Mouse (Mus musculus) hindbrain, embryonic 11.5 days (tissue): ENCODE results near the gene Cyth3. TPM values are rescaled to one million over a fixed set of nuclear protein-coding genes. Genes with fewer than 3 reads are reported as not detected.

Source experiments
- ATAC-seq: fragments of 200-750 bp; cut with Nextera tagmentation; 2 replicates; pipeline ENCODE4 v1.8.0; 2017; ENCODE audit warnings: mild to moderate bottlenecking, moderate TSS enrichment, moderate library complexity; ENCODE audit not compliant: low FRiP score
- DNase-seq: peaks from one replicate; pipeline ENCODE4 v3.0.0-alpha.2; 2015; ENCODE audit warnings: low spot score
- H3K27ac ChIP-seq: fragments of 300-500 bp; sonication (generic); 2 replicates; pipeline ENCODE4 v1.5.1; 2014; ENCODE audit warnings: mild to moderate bottlenecking, low read depth, low read length
- H3K27me3 ChIP-seq: fragments of 300-500 bp; sonication (generic); 2 replicates; pipeline ENCODE4 v1.6.1; 2014; ENCODE audit warnings: mild to moderate bottlenecking, low read length, moderate library complexity, mixed read lengths; ENCODE audit not compliant: control insufficient read depth, insufficient read depth
- H3K36me3 ChIP-seq: fragments of 300-500 bp; sonication (generic); 2 replicates; pipeline ENCODE4 v1.6.1; 2014; ENCODE audit warnings: mild to moderate bottlenecking, low read length, moderate library complexity, mixed read lengths; ENCODE audit not compliant: control insufficient read depth, insufficient read depth
- H3K4me1 ChIP-seq: fragments of 300-500 bp; sonication (generic); replicated peaks from 2 replicates; pipeline ENCODE4 v1.6.1; 2014; ENCODE audit warnings: low read length, mixed read lengths; ENCODE audit not compliant: control insufficient read depth, insufficient read depth
- H3K4me2 ChIP-seq: fragments of 300-500 bp; sonication (generic); replicated peaks from 2 replicates; pipeline ENCODE4 v1.6.1; 2014; ENCODE audit warnings: mild to moderate bottlenecking, low read depth, low read length
- H3K4me3 ChIP-seq: fragments of 300-500 bp; sonication (generic); 2 replicates; pipeline ENCODE4 v1.5.1; 2014; ENCODE audit warnings: low read depth, low read length
- H3K9ac ChIP-seq: fragments of 300-500 bp; sonication (generic); 2 replicates; pipeline ENCODE4 v1.6.1; 2014; ENCODE audit warnings: low read depth, low read length
- H3K9me3 ChIP-seq: fragments of 300-500 bp; sonication (generic); 2 replicates; pipeline ENCODE4 v1.6.1; 2016; ENCODE audit warnings: low read length; ENCODE audit not compliant: control insufficient read depth
- WGBS: fragments of 180-500 bp; shearing (Covaris S2); extraction: QIAGEN DNeasy Blood & Tissue Kit; methylation state at CpG from one replicate; pipeline ENCODE4 v1.1.7; 2014; 5-methylcytosine and 5-hydroxymethylcytosine counted together
- polyA plus RNA-seq: library from polyadenylated mRNA; unstranded; fragments of >200 nt; fragmentation: Nextera tagmentation; extraction: Ambion mirVana; gene quantifications from 2 replicates; pipeline ENCODE4 v1.2.1, GENCODE M21; 2014

The Cyth3 gene
- polyA plus RNA-seq, 1 experiment from 2014 or later: 30.3 TPM

GRCm38 (mm10) chr5:143620941-143621340 is 1.3 kb upstream of the Cyth3 start:
- DNase-seq (peak; percentile 47), ATAC-seq (no peak; the same call in 1 of the 2 replicates)
- 62% methylated on average over 13 of the region's 13 CpGs for WGBS
- no peak overlapping the region for H3K27ac ChIP-seq
- H3K27me3 ChIP-seq: no peaks in the 10 kb centered on the region
- H3K4me2 ChIP-seq: no peak overlapping the region
- no peaks in the 10 kb centered on the region for H3K9me3 ChIP-seq
- H3K9ac ChIP-seq: no peak overlapping the region
- no peak overlapping the region for H3K4me3 ChIP-seq
- H3K4me1 ChIP-seq: peaks cover 2% of the 10 kb centered on the region; the same call in 1 of the 2 replicates
- no peaks in the 10 kb centered on the region for H3K36me3 ChIP-seq

- peaks cover 2% of the 10 kb centered on the region; the same call in 1 of the 2 replicates for H3K4me1 ChIP-seq
- WGBS: 2% methylated on average over 35 of the region's 48 CpGs
- ATAC-seq: peak; percentile 83
- no peak for DNase-seq
- no peaks in the 10 kb centered on the region for H3K27me3 ChIP-seq
- peak overlapping the region; percentile 84 for H3K9ac ChIP-seq
- peak overlapping the region; percentile 83 for H3K4me2 ChIP-seq
- peak overlapping the region; percentile 63 for H3K27ac ChIP-seq
- no peaks in the 10 kb centered on the region for H3K36me3 ChIP-seq
- no peaks in the 10 kb centered on the region for H3K9me3 ChIP-seq
- H3K4me3 ChIP-seq: peak overlapping the region; percentile 82
Observed at GRCm38 (mm10) chr5:143622623-143623150, 440 bp downstream of the Cyth3 start.

DNA sequence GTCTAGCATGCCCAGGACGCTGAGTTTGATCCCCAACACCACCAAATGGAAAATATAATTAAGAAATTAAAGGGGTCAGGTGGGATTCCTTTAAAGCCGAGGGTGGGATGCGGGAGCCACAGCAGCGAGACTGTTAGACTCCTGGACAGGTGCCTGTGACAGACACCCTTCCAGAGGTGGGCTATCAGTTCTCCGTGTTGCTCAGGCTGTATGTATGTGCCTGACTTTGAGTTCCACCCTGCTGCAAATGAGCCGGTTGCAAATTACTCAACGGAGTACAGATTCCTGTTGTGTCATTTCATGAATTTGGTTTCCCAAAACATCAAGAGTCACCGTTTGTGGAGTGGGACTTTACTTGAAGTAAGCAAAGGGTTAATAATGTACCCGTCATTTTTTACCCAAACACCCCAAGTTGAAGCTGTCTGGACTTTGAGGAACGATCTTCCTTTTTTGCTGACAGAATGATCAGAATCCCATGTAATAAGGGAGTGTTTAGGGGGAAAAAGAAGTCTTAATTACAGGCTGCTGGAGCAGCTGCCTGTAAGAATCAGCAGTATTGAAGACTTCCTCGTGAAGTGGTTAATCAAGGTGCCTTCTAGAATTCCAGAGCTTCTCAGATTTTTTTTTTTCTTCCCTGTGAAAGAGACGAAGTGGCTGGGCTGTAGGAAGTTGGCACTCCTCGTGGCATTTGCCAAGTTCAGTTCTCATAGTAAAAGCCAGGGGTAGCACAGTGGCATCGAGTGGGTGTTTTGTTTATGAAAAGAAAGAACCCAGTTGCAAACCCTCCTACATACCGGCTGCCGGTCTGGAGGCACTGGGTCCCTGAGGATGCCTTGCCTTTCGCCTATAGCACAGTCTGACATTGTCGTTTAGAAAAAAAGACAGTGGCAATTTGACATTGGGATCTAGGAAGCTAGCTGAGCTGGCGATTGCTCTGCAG is 1.4 kb downstream of the Cyth3 start:
- 66% methylated on average over 19 of the region's 19 CpGs for WGBS
- no peak for ATAC-seq

DNA sequence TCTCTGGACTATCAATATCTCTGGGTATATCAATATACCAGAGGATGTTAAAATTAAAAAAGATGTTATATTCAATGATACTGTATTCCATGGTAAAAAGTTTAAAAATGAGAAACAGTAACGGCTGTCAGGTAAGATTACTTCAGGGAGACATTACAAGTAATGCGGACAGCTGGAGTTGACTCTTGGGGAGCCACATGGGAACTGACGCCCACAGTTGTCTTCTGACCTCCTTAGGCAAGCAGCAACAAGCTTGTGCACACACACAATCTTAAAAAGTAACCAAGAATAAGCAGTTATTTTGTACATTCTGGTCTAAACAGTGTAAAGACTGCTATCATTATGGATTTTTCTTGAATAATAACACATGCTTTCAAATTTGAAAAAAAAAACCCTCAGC is 2.2 kb downstream of the Cyth3 start:
- no peak overlapping the region for H3K9ac ChIP-seq
- no peaks in the 10 kb centered on the region for H3K9me3 ChIP-seq
- ATAC-seq (no peak), DNase-seq (no peak)
- no peak overlapping the region for H3K27ac ChIP-seq
- H3K4me1 ChIP-seq: peaks cover 2% of the 10 kb centered on the region; the same call in 1 of the 2 replicates
- 77% methylated on average over 3 of the region's 3 CpGs for WGBS
- no peaks in the 10 kb centered on the region for H3K27me3 ChIP-seq
- no peaks in the 10 kb centered on the region for H3K36me3 ChIP-seq
- no peak overlapping the region for H3K4me3 ChIP-seq
- H3K4me2 ChIP-seq: no peak overlapping the region

More for the DNA sequence above, 1.4 kb downstream of the Cyth3 start:
- peak overlapping the region; percentile 82; the same call in 1 of the 2 replicates for H3K4me3 ChIP-seq
- peak overlapping the region; percentile 84; the same call in 1 of the 2 replicates for H3K9ac ChIP-seq
- H3K9me3 ChIP-seq: no peaks in the 10 kb centered on the region
- no peaks in the 10 kb centered on the region for H3K27me3 ChIP-seq
- H3K36me3 ChIP-seq: no peaks in the 10 kb centered on the region
- peaks cover 2% of the 10 kb centered on the region; the same call in 1 of the 2 replicates for H3K4me1 ChIP-seq
- DNase-seq: no peak
- H3K4me2 ChIP-seq: peak overlapping the region; percentile 11; the same call in 1 of the 2 replicates
- no peak overlapping the region for H3K27ac ChIP-seq

- no peak for ATAC-seq
- Histone ChIP-seq H3K4me1 (peaks cover 2% of the 10 kb centered on the region; the same call in 1 of the 2 replicates), H3K4me3 (no peak overlapping the region), H3K27ac (no peak overlapping the region), H3K9ac (no peak overlapping the region), H3K9me3 (no peaks in the 10 kb centered on the region), H3K27me3 (no peaks in the 10 kb centered on the region), H3K36me3 (no peaks in the 10 kb centered on the region), H3K4me2 (no peak overlapping the region)
- DNase-seq: no peak
- 85% methylated on average over 12 of the region's 12 CpGs for WGBS
Observed at GRCm38 (mm10) chr5:143625497-143625896, 3.2 kb downstream of the Cyth3 start.

DNA sequence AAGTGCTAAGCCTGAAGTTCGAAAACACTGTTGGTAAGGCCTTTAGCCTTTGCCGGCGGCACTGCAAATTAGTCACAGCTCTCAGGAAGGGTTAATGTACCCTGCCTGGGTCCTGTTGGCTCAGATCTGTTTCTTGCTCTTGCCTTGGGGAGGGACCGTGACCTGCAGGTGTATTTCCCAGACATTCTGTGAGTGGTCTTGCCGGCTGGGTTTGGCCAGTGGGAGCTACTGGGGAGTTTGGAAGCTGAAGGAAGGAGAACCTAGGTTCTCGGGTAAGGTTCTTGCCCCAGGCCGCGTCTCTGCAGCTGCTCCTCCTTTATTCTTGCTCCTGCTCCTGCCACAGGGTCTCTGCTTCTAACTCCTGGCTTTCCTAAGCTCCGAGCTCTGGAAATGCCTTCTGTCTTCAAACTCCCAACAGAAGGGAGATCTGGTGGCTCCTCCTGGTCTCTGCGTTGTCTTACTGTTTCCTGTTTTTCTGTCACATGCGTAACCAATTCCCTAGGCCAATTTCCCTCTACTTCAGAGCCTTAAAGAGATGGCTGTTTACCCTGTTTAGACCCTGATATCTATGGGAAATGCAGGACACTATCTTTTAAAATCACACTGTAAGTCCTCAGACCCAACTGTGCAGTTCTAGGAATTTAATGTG is 3.8 kb downstream of the Cyth3 start:
- 63% methylated on average over 11 of the region's 11 CpGs for WGBS
- no peak overlapping the region for H3K27ac ChIP-seq

DNA sequence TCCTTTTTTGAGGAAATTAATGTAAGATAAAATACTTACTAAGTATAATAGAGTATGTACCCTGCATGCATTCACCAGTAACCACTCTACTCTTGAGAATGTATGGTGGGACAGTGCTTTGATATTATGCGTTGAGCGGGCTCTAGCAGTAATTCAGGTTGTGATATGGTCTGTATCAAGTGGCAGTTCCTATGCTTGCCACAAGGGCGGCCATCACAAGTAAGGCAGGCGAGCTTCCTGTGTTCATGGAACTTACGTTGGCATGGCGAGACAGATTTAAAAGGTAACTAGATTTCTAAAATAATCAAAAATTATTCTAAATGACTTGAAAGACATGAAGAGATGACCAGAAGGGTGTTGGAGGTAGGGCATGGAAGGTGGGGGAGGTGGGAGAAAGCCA is 5.3 kb downstream of the Cyth3 start:
- no peaks in the 10 kb centered on the region for H3K36me3 ChIP-seq
- no peaks in the 10 kb centered on the region for H3K9me3 ChIP-seq
- no peaks in the 10 kb centered on the region for H3K27me3 ChIP-seq
- H3K4me1 ChIP-seq: peaks cover 2% of the 10 kb centered on the region; the same call in 1 of the 2 replicates
- no peak for DNase-seq
- H3K27ac ChIP-seq: no peak overlapping the region
- no peak overlapping the region for H3K9ac ChIP-seq
- H3K4me2 ChIP-seq: no peak overlapping the region
- ATAC-seq: no peak
- H3K4me3 ChIP-seq: no peak overlapping the region
- WGBS: 96% methylated on average over 6 of the region's 6 CpGs

More for the DNA sequence above, 3.8 kb downstream of the Cyth3 start:
- ATAC-seq: no peak
- Histone ChIP-seq H3K9me3 (no peaks in the 10 kb centered on the region), H3K9ac (no peak overlapping the region), H3K36me3 (no peaks in the 10 kb centered on the region), H3K4me1 (peaks cover 2% of the 10 kb centered on the region; the same call in 1 of the 2 replicates), H3K4me3 (no peak overlapping the region), H3K27me3 (no peaks in the 10 kb centered on the region), H3K4me2 (no peak overlapping the region)
- no peak for DNase-seq

DNA sequence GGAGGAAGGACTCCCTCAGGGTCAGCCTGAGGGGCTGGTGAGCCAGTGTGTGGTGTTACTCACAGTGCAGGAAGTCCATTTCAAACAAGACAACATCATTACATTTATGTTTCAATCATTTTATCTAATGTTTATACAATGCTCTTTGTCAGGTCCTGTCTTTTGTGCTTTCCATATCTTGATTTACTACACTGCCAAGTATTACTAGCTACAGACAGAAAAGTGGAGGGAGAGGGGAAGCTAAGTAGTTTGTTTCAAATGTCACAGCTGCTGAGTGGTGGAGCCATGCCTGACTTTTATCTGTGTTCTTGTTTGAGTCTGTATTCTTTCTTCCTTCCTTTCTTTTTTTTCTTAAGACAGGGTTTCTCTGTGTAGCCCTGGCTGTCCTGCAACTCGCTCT is 5.7 kb downstream of the Cyth3 start:
- Histone ChIP-seq H3K4me1 (peaks cover under 1% of the 10 kb centered on the region; the same call in 1 of the 2 replicates), H3K4me2 (no peak overlapping the region), H3K27ac (no peak overlapping the region), H3K36me3 (no peaks in the 10 kb centered on the region), H3K4me3 (no peak overlapping the region), H3K9ac (no peak overlapping the region), H3K27me3 (no peaks in the 10 kb centered on the region), H3K9me3 (no peaks in the 10 kb centered on the region)
- WGBS: 95% methylated on average over 1 of the region's 1 CpGs
- DNase-seq: no peak
- ATAC-seq: no peak
